Mouse (Mus musculus) ZHBTc4 (cell line): ENCODE data around the gene Taf12.

Experiments used
- DNase-seq: peaks from one replicate; pipeline ENCODE4 v3.0.0-alpha.2; 2011; ENCODE audit warnings: low read depth, low spot score

Taf12 gene

DNA sequence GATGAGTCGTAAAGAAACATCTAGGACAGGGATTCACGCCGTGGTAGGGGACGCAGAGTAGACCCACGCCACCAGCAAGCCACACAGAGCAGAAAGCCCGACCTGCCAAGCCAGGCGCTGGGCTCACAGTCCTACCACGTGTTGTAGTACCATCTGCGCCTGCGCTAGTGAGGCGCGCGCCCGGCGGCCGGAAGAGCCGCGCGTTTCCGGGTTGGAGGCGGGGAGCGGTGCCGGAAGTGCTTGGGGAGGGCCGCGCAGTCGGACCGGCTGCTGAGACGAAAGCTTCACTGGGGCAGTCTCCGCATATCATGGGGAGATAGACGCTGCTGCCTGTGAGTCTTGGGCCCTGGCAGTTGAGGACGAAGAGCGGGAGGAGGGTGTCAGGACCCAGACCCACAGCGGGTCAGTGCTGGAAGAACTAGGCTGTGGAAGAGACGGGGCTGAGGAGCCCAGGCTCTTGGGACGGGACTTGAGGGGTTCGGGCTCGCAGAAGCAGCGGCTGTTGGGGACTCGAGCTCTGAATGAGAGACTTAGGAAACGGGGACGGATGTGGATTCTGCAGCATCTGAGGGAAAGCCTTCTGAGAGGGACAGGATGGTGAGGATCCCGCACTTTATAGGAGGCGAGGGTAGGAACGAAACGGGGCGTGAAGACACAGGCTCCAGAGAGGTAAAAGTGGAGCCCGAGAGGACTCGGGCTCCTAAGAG is at the start of gene Taf12:
Gene Taf12 (plus strand): TSS at position 220 of the 707 bp plus-strand sequence.
- peak; percentile 98 for DNase-seq

DNA sequence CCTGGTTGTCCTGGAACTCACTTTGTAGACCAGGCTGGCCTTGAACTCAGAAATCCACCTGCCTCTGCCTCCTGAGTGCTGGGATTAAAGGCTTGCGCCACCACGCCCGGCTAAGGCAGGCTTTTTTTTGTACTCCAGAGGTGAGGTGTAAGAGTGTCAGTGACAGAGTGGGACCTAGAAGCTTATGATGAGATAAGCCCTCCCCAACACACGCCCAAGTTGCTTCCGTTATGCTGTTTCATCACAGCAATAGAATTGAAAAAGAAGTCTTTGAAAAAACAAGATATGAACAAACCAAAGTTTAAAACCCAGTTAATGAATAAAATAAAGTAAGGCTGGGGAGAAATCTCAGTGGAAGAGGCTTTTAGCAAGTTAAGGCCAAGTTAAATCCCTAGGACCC is 43.8 kb upstream of the Taf12 start:
- no peak for DNase-seq

DNA sequence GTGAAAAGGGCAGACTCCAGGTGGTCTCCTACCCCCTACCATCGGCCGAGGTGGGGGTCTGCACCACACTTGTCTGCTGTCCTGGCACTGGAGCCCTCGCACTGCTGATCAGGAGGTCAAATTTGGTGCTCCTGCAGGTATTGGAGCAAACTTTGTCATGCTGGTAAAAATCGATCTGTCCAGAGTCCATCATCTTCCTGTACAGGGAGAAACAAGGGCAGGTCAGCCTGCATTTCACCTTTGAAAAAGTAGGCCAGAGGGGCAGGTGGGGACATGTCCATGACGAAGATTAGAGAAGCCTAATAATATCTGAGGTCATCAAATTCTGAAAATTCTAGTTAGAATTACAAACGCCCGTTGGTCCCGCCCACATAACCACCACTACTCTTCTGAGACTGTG is 39.5 kb upstream of the Taf12 start:
- no peak for DNase-seq

DNA sequence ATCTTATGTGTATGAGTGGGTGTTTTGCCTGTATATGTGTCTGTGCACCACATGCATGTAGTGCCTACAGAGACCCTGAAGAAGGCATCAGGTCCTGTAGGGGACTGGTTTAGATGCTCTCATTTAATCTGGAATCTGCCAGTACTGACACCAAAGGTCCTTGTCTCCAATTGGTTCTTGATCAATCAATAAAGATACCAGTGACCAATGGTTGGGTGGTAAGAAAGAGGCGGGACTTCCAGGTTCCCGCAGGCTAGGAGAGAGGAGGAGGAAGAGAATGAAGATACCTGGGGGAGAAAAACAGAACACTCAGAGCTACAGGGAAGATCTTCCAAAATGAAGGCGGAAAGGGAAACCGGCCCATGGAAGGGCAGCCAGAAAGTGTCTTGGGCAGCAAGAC is 35.8 kb upstream of the Taf12 start:
- peak; percentile 63 for DNase-seq

DNA sequence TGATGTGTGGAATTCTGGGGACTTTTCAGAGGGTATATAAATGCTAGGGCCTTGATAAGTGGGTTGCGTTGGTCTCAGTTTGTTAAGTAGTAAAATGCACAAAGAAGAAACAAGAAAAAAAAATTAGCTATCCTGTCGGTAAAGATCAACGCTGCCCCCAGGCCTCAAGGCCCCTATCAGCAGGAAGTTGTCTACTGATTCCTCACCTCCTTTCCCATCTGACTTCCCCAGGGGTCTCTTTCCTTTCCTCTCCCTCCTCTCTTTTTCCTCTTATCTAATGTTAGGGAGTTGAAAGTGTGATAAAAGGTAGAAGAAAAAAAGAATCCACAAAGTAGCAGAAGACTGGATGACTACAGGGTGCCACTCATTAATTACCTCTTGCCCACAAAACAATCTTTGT is 33.8 kb upstream of the Taf12 start:
- no peak for DNase-seq

DNA sequence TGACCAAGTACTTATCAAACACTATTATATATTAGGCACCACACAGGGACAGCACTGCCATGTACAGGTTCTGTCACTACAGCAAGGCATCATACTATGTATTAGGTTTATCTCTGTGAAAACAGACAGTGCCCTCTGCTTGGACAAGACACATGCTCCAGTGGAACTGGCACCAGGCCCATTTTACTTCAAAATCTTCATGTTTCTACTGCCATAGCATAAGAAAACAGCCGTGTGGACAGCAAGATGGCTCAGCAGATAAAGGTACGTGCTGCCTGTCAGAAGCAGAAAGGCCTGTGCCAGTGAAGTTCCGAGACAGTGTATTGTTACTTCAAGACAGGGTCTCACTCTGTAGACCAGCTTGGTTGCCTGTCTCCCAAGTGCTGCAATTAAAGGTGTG is 33.0 kb upstream of the Taf12 start:
- DNase-seq: no peak

DNA sequence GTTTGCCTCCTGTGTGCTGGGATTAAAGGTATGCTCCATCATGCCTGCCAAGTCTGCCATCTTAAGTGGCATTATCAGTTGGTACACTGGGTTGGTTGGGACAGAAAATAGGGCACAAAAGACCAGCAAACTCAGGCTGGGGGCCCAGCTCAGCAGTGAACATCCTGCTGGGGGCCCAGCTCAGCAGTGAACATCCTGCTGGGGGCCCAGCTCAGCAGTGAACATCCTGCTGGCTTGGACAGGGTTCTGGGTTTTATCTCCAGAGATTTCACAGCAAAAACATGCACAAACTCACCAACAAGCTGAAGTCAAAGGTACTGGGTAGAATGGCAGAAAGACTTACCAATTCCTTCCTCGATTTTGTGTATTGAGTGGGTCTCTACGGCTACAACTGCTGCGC is 28.5 kb upstream of the Taf12 start:
- no peak for DNase-seq

DNA sequence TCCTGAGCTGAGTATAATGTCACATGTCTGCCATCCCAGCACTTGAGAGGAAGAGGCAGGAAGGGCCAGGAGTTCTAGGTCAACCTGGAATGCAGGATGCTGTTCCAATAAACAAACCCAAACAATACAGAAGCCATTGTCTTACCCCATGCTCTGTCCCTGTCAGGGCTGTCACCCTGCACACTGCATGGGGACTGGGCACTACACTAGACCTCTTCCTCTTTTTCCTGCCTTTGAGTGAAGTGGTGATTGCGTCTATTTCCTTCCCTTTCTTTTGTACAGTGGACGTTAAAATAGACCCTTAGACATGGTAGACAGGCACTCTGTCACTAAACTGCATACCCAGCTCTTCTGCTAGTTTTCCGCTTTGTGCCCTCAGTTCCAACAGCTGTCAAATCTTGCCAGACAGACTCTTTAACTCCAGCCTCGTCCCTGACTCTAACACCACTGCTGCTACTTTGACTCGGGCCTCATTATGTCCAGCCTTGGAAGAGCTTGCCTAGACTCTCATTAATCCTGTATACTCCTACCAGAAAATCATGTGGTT is 26.7 kb upstream of the Taf12 start:
- no peak for DNase-seq

DNA sequence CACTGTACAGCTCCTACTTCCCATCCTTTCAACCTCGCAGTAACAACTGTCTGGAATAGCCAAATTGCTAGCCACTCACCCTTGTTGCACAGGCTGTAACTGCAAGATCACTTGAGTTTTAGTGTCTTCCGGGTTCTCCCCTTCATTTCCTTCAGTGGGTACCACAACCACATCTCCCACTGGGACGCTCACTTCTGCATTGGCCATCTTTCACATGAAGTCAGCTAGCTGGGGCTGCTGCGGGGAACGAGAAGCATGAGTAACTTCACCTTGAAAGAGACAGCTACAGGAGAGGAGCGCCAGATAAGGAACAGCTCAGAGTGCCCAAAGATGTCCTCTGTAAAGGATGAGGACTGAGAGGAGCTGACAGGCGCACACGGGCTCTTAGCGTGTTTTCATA is 22.6 kb upstream of the Taf12 start:
- DNase-seq: no peak

DNA sequence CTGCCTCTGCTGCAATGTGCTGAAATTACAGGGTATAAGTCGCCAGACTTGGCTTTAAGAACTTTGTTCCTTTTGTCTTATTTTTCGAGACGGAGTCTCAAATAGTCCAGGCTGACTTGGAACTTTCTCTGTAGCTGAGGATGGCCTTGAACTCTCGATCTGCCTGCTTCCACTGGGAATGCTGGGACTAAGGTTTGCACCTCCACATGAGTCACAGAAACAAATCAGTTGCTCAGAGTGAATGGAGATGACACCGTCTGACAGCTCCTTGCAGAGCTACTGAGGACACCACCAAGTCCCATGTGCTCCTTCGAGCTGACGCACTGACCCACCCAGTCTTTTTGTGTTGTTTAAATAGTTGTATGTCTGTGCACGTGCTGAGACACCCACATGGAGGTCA is 21.0 kb upstream of the Taf12 start:
- DNase-seq: peak; percentile 46

DNA sequence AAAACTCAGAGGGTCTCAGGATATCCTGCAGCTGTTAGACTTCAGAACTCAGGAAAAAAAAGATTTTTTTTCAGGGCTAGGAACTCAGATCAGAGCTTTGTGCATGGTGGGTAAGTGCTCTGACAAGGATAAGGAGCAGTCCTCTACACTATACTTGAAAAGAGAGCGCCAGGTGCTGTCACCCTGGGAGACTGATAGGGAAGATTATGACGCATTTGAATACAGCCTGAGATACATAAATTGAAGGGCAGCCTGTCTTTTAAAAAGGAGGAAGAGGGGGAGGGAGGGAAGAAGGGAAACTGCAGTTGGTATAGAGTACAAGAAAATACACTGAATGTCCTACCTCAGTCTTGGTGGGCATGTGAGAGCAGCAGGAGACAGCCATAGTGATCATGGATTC is 20.6 kb upstream of the Taf12 start:
- no peak for DNase-seq

DNA sequence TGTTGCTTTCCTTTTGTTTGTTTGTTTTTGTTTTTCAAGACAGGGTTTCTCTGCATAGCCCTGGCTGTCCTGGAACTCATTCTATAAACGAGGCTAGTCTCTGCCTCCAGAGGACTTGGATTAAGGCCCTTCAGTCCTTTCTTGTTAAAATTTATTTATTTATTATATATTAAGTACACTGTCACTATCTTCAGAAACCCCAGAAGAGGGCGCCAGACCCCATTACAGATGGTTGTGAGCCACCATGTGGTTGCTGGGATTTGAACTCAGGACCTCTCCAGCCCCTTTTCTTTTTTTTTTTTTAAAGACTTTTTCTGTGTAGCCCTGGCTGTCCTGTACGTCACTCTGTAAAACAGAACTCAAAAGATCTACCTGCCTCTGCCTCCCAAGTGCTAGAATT is 19.2 kb upstream of the Taf12 start:
- DNase-seq: no peak

DNA sequence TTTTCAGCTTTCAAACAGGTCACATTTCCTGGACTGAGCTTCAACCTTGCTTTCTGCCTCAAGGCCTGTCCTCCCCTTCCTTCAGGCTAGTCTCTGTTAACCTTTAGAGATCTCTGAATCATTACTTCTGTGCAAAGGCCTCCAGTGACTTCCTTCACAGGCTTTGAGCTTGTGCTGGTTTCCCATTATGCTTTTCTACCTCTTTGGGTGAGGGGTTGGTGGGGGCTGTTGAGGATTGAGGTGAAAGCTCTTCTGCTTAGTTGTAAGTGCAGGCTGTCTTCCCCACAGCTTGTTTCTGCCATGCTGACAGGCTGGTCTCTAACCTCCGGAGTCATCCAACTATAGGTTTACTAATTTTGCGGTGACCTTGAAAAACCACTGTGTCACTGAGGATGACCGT is 17.8 kb upstream of the Taf12 start:
- DNase-seq: no peak

DNA sequence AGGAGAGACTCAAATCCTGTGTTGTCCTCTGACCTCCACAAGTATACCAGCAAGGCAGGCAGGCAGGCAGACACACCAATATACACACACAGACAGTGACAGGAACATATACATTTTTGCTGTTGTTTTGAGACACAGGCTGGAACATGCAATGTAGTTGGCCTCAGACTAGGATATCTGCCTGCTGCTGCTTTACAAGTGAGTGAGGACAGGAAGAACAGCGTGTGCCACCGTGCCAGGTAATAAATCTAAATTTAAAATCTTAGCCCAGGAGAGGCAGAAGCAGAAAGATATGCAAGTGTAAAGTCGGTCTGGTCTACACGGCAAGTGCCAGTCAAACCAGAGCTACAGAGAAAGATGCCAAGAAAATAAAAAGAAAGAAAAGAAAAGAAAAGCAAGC is 14.9 kb upstream of the Taf12 start:
- no peak for DNase-seq

DNA sequence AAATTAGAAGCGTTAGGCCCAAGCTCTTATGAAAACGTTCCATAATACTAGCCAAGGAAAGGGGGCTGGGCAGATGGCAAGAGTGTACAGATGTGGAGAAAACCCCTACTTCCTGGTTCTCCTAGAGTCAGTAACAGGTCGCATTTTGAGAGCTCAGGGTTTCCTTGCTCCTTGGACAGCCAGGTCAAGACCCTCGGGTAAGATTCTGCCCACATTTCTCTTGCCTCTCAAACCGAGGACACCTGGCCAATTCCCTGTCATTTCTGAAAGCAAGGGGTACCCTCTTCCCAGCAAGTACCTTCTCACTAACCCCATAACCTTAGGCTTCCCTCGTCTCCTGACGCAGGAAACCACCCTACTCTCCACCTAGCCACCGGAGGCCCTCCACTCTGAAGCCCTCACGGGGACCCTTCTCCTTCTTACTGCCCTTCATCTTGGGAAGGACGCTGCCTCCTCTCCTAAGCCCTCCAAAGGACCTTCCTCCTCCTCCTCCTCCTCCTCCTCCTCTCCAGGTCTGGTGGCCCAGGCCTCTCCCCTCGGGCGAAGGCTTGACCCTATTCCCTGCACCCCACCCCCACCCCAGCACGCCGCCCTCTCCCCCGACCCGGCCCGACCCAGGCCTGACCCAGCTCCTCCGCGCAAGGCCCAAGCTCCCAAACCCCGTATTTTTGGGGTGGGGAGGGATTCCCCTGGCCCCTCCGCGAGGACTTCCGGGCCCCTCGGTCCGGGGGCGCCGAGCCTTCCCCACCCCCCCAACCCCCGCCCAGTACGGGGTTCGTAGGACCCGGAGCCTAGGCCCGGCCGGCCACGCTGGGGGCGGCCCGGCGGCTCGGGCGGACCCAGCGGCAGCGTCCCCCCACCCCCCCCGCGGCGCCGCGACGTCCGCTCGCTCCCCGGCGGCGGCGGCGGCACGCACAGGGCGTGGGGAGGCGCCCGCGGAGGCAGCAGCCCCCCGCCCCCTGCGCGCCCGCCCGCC is 13.5 kb upstream of the Taf12 start:
- DNase-seq: peak; percentile 54

DNA sequence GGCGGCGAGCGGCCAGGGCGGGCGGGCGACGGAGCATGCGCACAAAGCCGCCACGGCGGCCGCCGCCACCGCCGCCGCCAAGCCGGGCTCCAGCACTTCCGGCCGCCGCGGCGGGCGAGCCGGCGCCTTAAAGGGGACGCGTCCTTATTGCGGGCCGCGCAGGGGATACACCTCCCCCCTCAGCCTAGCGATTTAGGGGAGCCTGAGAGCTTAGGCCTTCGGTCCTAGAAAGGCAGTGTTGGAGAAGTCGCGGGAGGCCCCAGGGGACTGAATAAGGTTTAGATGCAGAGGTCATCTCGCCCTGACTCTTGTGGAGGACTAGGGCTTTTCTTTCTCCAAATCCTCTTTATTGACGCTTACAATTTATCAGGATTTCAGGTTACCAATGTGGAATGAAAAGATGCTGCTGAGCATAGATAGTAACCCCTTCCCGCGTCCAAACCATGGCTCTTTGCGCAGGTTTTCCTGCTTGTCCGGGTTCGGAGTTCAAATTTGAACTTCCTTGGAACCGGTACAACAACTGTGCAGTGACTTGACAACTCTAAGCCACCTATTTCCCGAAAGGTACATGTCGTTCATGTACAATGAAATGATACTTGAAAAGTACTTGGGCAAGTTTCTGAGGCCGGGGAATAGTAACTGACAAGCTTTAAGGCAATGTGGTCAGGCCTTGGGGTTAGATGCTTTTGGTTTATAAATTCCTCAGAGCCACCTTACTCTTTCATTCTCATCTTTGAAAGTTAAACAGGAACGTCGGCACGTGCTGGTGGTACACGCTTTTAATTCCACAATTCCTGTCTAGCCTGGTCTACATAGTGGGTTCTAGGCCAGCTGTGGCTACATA is 12.4 kb upstream of the Taf12 start, which contains the start of gene Gmeb1:
Gene Gmeb1 (minus strand): TSS at position 89 of the 844 bp plus-strand sequence.
- peak; percentile 82 for DNase-seq

DNA sequence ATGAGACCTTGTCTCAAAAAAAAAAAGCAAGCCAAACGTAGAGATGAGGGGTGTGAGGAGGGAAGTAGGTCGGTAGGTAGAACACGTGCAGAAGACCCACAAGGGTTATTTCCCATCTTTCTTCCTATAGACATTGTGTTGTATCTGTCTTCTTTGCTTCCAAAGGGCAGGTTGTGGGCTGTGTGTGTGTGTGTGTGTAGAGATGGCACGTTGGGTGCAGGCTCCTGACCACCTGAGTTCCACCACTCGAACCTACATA is 11.9 kb upstream of the Taf12 start:
- no peak for DNase-seq

DNA sequence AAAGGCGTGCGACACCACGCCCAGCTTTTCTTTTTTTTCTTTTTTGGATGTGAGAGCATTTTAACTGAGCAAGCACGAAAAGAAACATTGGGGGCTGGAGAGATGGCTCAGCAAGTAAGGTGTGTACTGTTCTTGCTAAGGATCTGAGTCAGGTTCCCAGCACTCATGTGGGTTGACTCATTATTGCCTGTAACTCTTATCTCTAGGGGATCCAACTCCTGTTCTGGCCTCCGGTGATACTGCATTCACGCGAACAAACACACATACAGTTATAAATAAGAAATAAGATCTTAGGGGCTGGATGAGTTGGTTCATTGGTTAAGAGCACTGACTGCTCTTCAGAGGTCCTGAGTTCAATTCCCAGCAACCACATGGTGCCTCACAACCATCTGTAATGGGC is 10.9 kb upstream of the Taf12 start:
- DNase-seq: no peak

DNA sequence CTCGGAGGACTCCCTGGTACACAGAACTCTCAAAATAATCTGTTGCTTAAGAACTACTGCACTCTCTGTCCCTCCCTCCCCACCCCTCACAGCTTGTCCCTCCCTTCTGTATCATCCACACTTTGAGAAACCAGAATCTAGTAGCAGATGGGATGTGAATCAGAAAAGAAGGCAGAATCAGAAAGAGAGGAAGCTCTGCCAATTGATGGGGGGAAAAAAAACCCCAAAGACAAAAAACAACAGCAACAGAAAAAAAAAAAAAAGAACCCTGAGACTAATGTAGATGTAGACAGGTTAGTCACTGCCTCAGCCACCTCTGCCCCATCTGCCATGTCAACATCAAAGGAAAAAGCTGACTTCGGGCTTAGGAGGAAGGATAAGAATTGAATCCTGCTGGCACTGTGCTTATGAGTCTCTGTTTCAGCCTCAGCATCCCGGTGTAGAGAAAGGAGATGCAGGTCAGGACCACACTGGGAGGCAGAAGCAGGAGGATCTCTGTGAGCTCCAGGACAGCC is 7.3 kb upstream of the Taf12 start:
- DNase-seq: no peak

DNA sequence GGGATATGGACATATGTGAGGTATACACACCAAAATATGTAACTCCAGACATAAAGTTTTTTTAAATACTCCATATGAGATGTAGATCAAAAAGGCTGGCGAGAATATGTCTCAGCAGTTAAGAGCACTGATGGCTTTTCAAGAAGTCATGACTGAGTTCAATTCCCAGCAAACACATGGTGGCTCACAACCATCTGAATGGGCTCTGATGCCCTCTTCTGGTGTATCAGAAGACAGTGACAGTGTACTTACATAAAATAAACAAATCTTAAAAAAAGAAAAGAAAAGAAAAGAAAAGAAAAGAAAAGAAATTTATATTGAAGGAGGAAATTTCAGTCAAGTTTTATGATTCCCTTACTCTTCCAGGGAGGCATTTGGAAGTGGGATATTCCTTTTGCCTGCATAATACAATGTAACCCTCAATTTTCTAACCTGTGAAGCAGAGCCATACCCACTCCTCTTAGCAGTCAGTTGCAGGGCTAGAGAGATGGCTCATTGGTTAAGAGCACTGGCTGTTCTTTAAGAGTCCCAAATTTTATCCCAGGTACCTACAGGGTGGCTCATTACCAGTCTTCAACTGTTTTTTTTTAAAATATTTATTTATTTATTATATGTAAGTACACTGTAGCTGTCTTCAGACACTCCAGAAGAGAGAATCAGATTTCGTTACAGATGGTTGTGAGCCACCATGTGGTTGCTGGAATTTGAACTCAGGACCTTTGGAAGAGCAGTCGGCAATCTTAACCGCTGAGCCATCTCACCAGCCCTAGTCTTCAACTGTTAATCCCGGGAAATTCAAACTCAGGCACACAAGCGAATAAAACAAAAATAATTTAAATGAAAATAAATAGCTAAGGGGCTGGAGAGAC is 5.1 kb upstream of the Taf12 start:
- peak; percentile 49 for DNase-seq
